Mouse (Mus musculus): ENCODE measurements around the gene Fbxo3.
"Not testable (repeated sequence)": the region's sequence is repeated elsewhere in the genome, so short reads cannot be mapped to it uniquely, and the experiment has no call there.

- not testable (repeated sequence) for TF ChIP-seq CTCF (IDR thresholded peaks at IDR 0.05); POLR2A (IDR thresholded peaks at IDR 0.05; ENCODE audit: insufficient read depth, low read depth, low read length)
Observed at GRCm38 (mm10) chr2:104081436-104082050, 54.0 kb downstream of the Fbxo3 start.

All from heart, adult 2 months (tissue).